Mouse (Mus musculus): ENCODE measurements around the gene Eif2b2. TPM values are rescaled to one million over a fixed set of nuclear protein-coding genes. Genes with fewer than 3 reads are reported as not detected.

Eif2b2 gene
- 126 TPM for polyA plus RNA-seq (2017; shearing (Covaris generic))

DNA sequence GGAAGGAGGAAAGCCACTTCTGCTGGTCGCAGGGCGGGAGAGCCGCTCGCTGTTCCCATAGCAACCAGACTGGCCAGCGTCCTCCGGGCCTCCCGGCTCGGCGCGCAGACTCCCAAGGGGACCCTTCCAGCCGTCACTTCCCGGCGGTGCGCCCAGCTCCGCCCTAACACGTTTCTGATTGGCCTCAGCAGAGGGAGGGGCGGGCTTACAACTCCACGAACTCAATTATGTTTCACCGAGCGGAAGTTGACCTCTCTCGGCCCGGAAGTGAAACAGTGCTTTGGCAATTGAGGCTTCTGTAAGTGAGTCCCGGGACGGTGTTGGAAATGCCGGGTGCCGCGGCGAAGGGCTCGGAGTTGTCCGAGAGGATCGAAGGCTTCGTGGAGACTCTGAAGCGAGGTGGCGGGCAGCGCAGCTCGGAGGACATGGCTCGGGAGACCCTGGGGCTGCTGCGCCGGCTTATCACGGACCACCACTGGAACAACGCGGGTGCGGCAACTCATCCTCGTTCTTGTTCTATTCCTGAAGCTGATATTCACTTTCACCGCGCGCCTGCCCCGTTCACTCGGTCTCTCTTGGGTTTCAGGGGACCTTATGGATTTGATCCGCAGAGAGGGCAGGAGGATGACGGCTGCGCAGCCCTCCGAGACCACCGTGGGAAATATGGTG is at the start of gene Eif2b2:
Eif2b2 (plus strand) TSS at position 246 of the 669 bp plus-strand sequence.

DNA sequence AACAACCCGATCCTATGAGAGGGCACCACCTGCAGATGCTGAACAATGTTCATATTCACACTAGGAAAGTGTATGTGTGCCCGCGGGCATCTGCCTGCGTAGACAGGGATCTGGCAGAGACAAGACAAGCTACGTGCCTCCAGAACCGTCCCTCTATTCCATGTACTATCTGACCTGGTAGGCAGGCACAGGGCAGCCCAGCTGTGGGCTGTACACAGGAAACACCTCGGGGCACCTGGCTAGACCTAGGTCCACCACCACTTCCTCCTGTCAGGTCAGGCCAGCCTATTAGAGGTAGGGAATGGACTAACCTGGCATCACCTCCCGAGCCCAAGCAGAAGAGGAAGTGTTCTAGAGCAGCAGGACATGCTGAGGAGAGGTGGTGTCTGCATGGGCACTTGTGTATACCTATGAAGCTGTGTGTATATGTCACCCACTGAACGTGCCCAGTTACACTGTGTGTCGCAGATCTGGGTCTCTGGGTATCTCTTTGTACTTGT is 41.5 kb upstream of the Eif2b2 start, which contains the start of gene Pgf:
Pgf (minus strand) TSS at position 51 of the 500 bp plus-strand sequence.

DNA sequence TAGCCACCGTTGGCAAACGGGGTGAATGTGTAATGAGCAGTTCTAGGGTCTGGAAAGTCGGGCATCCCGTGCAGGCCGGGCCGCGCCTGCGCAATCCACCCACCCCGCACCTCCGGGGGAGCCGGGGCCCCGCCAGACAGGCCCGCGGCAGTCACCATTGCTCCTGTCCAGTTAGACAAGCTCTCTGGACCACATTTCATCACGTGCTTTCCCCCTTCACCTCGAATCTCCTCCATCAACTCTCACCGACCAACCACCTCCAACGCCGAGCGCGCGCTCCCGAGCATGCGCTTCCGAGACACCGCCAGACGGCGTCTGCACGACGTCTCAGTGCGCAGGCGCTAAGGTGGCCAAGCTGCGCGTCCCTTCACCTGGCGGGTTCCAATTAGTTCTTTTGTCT is 51.0 kb downstream of the Eif2b2 start, which contains the start of gene Mlh3:
Mlh3 (minus strand) TSS at position 281 of the 400 bp plus-strand sequence.

Other genes starting within 250 kb of the Eif2b2 start
- gene Fcf1, start 248.6 kb upstream of the Eif2b2 start, polyA plus RNA-seq (2017; shearing (Covaris generic)), result 163 TPM
- 56.8 TPM for gene Arel1, start 248.6 kb upstream of the Eif2b2 start, polyA plus RNA-seq (2017; shearing (Covaris generic))
- 24.7 TPM for gene Ylpm1, start 223.2 kb upstream of the Eif2b2 start, polyA plus RNA-seq (2017; shearing (Covaris generic))
- gene Prox2, start 108.7 kb upstream of the Eif2b2 start, polyA plus RNA-seq (2017; shearing (Covaris generic)), result 8.8 TPM
- 121 TPM for gene Dlst, start 108.6 kb upstream of the Eif2b2 start, polyA plus RNA-seq (2017; shearing (Covaris generic))
- 2.4 TPM for gene Rps6kl1, start 68.2 kb upstream of the Eif2b2 start, polyA plus RNA-seq (2017; shearing (Covaris generic))
- gene Pgf, start 41.7 kb upstream of the Eif2b2 start, polyA plus RNA-seq (2017; shearing (Covaris generic)), result not detected
- 21.5 TPM for gene Mlh3, start 51.1 kb downstream of the Eif2b2 start, polyA plus RNA-seq (2017; shearing (Covaris generic))
- gene Acyp1, start 69.0 kb downstream of the Eif2b2 start, polyA plus RNA-seq (2017; shearing (Covaris generic)), result 75.6 TPM
- gene Zc2hc1c, start 69.1 kb downstream of the Eif2b2 start, polyA plus RNA-seq (2017; shearing (Covaris generic)), result 0.32 TPM
- gene Nek9, start 119.9 kb downstream of the Eif2b2 start, polyA plus RNA-seq (2017; shearing (Covaris generic)), result 11.3 TPM
- gene Tmed10, start 155.4 kb downstream of the Eif2b2 start, polyA plus RNA-seq (2017; shearing (Covaris generic)), result 197 TPM

All from CD4-positive, CD25-positive, alpha-beta regulatory T cell, adult 9 weeks (primary cell).